Mouse (Mus musculus): ENCODE measurements around the gene Trpm7.

- no peak for TF ChIP-seq POLR2A (IDR thresholded peaks at IDR 0.05; ENCODE audit: borderline replicate concordance, extremely low read depth, insufficient read depth, insufficient read length, poor library complexity, severe bottlenecking)
- no peak for TF ChIP-seq CTCF (IDR thresholded peaks at IDR 0.05; ENCODE audit: borderline replicate concordance, extremely low read depth, insufficient read depth, insufficient read length)
These were observed 88.2 kb downstream of the Trpm7 start for GRCm38 (mm10) chr2:126787721-126788342.

Data from brain, embryonic 14.5 days (tissue).